Mouse (Mus musculus): ENCODE data around the gene Sfxn2. TPM values are rescaled to one million over a fixed set of nuclear protein-coding genes. Genes with fewer than 3 reads are reported as not detected.

Gene Sfxn2
- polyA plus RNA-seq, 1 experiment from 2014 or later, result 16.7 TPM

- 0 out of 2 replicates have a peak, but pooled peaks cover 11% of the 10 kb centered on the region for H3K36me3 ChIP-seq (ENCODE audit: control insufficient read depth, insufficient read depth, low read length)
- no peak overlapping the region for H3K4me2 ChIP-seq (ENCODE audit: low read depth, low read length)
- no peak for ATAC-seq (ENCODE audit: low read depth)
- WGBS, result 58% methylated on average over 12 of the region's 12 CpGs
- H3K4me3 ChIP-seq (ENCODE audit: low read depth, low read length), result no peak overlapping the region
- no peaks in the 10 kb centered on the region for H3K9me3 ChIP-seq (ENCODE audit: control insufficient read depth, low read length)
- no peak for DNase-seq (ENCODE audit: low spot score)
- H3K27ac ChIP-seq (replicated peaks; ENCODE audit: low read depth, low read length), result peak overlapping the region; percentile 80
- peaks cover 66% of the 10 kb centered on the region for H3K4me1 ChIP-seq (ENCODE audit: control insufficient read depth, insufficient read depth, low read length)
- H3K9ac ChIP-seq (ENCODE audit: low read depth, low read length), result no peak overlapping the region
- no peaks in the 10 kb centered on the region for H3K27me3 ChIP-seq (replicated peaks; ENCODE audit: control insufficient read depth, insufficient read depth, low read length)
Observed at GRCm38 (mm10) chr19:46646041-46646481, 72.9 kb downstream of the Sfxn2 start.

- Histone ChIP-seq H3K27ac (replicated peaks; ENCODE audit: low read depth, low read length) (peak overlapping the region; percentile 44; the same call in 1 of the 2 replicates), H3K27me3 (replicated peaks; ENCODE audit: control insufficient read depth, insufficient read depth, low read length) (no peaks in the 10 kb centered on the region), H3K4me3 (ENCODE audit: low read depth, low read length) (no peak overlapping the region), H3K9me3 (ENCODE audit: control insufficient read depth, low read length) (no peaks in the 10 kb centered on the region), H3K4me1 (ENCODE audit: control insufficient read depth, insufficient read depth, low read length) (peaks cover 54% of the 10 kb centered on the region), H3K36me3 (ENCODE audit: control insufficient read depth, insufficient read depth, low read length) (peaks cover 17% of the 10 kb centered on the region; the same call in 1 of the 2 replicates), H3K9ac (ENCODE audit: low read depth, low read length) (no peak overlapping the region), H3K4me2 (ENCODE audit: low read depth, low read length) (no peak overlapping the region)
- 42% methylated on average over 3 of the region's 3 CpGs for WGBS
- no peak for ATAC-seq (ENCODE audit: low read depth)
- DNase-seq (ENCODE audit: low spot score), result no peak
Observed at GRCm38 (mm10) chr19:46647254-46647653, 74.1 kb downstream of the Sfxn2 start.

Other genes starting within 250 kb of the Sfxn2 start
- 5.8 and 8.6 TPM in 2 replicates for gene Psd, start 246.2 kb upstream of the Sfxn2 start, polyA plus RNA-seq (2014; fragmentation: Nextera tagmentation; extraction: Ambion mirVana)
- gene Fbxl15, start 245.2 kb upstream of the Sfxn2 start, polyA plus RNA-seq (2014; fragmentation: Nextera tagmentation; extraction: Ambion mirVana), result 13.8 and 14.7 TPM in 2 replicates
- gene Cuedc2, start 234.7 kb upstream of the Sfxn2 start, polyA plus RNA-seq (2014; fragmentation: Nextera tagmentation; extraction: Ambion mirVana), result 174 and 184 TPM in 2 replicates
- 3.7 and 4.6 TPM in 2 replicates for gene Mfsd13a, start 232.2 kb upstream of the Sfxn2 start, polyA plus RNA-seq (2014; fragmentation: Nextera tagmentation; extraction: Ambion mirVana)
- 1.8 and 3.6 TPM in 2 replicates for gene 2310034G01Rik, start 223.1 kb upstream of the Sfxn2 start, polyA plus RNA-seq (2014; fragmentation: Nextera tagmentation; extraction: Ambion mirVana)
- 137 and 156 TPM in 2 replicates for gene Actr1a, start 177.6 kb upstream of the Sfxn2 start, polyA plus RNA-seq (2014; fragmentation: Nextera tagmentation; extraction: Ambion mirVana)
- 34.3 and 39.8 TPM in 2 replicates for gene Sufu, start 176.5 kb upstream of the Sfxn2 start, polyA plus RNA-seq (2014; fragmentation: Nextera tagmentation; extraction: Ambion mirVana)
- 21.5 and 27.1 TPM in 2 replicates for gene Trim8, start 71.7 kb upstream of the Sfxn2 start, polyA plus RNA-seq (2014; fragmentation: Nextera tagmentation; extraction: Ambion mirVana)
- 83.7 and 94.0 TPM in 2 replicates for gene Arl3, start 167 bp upstream of the Sfxn2 start, polyA plus RNA-seq (2014; fragmentation: Nextera tagmentation; extraction: Ambion mirVana)
- gene Wbp1l, start 25.7 kb downstream of the Sfxn2 start, polyA plus RNA-seq (2014; fragmentation: Nextera tagmentation; extraction: Ambion mirVana), result 37.7 and 42.6 TPM in 2 replicates
- 0.33 and 0.87 TPM in 2 replicates for gene Cyp17a1, start 99.8 kb downstream of the Sfxn2 start, polyA plus RNA-seq (2014; fragmentation: Nextera tagmentation; extraction: Ambion mirVana)
- gene Borcs7, start 116.5 kb downstream of the Sfxn2 start, polyA plus RNA-seq (2014; fragmentation: Nextera tagmentation; extraction: Ambion mirVana), result 13.9 and 14.3 TPM in 2 replicates
- 19.4 and 24.1 TPM in 2 replicates for gene As3mt, start 134.1 kb downstream of the Sfxn2 start, polyA plus RNA-seq (2014; fragmentation: Nextera tagmentation; extraction: Ambion mirVana)
- gene Cnnm2, start 188.2 kb downstream of the Sfxn2 start, polyA plus RNA-seq (2014; fragmentation: Nextera tagmentation; extraction: Ambion mirVana), result 4.2 and 5.1 TPM in 2 replicates

Data from embryonic facial prominence, embryonic 14.5 days (tissue).